Mouse (Mus musculus) testis, adult 2 months (tissue): Measurements from ENCODE around the gene Rfc1.

Experiments used
- CTCF ChIP-seq: fragments of 200-500 bp; IDR thresholded peaks from 2 replicates; pipeline ENCODE4 v1.5.1; 2012; ENCODE audit warnings: low read depth, mild to moderate bottlenecking, inconsistent platforms, low read length, moderate library complexity; ENCODE audit not compliant: control insufficient read depth, insufficient read depth, insufficient replicate concordance
- POLR2A ChIP-seq: fragments of 200-500 bp; IDR thresholded peaks from 2 replicates; pipeline ENCODE4 v1.6.1; 2012; ENCODE audit warnings: low read depth, mild to moderate bottlenecking, inconsistent platforms, low read length, moderate library complexity; ENCODE audit not compliant: control insufficient read depth

GRCm38 (mm10) chr5:65273966-65274365 is 61.5 kb downstream of the Rfc1 start:
- TF ChIP-seq POLR2A (no peak), CTCF (no peak)
